Mouse (Mus musculus) E14TG2a.4 (cell line): Measurements from ENCODE around the gene Ptprm.

ENCODE experiments used
- H3K27me3 ChIP-seq: 2 replicates; pipeline ENCODE4 v1.6.1; 2014; ENCODE audit warnings: low read length, control low read depth; ENCODE audit not compliant: insufficient read depth
- H3K36me3 ChIP-seq: 2 replicates; pipeline ENCODE4 v1.6.1; 2014; ENCODE audit warnings: low read length, control low read depth; ENCODE audit not compliant: insufficient read depth
- H3K4me1 ChIP-seq: replicated peaks from 2 replicates; pipeline ENCODE4 v1.6.1; 2014; ENCODE audit warnings: low read depth, low read length, control low read depth
- H3K4me3 ChIP-seq: replicated peaks from 2 replicates; pipeline ENCODE4 v1.5.1; 2014; ENCODE audit warnings: mild to moderate bottlenecking, low read length
- H3K9me3 ChIP-seq: 2 replicates; pipeline ENCODE4 v1.6.1; 2014; ENCODE audit warnings: low read length, control low read depth
- CTCF ChIP-seq: conservative IDR thresholded peaks from 2 replicates; pipeline ENCODE4 v1.5.1; 2014; ENCODE audit warnings: low read length
- NANOG ChIP-seq: IDR thresholded peaks from 2 replicates; pipeline ENCODE4 v1.6.1; 2014; ENCODE audit warnings: borderline replicate concordance, low read length, mixed read lengths
- POU5F1 ChIP-seq: IDR thresholded peaks from 2 replicates; pipeline ENCODE4 v1.6.1; 2014; ENCODE audit warnings: low read length, borderline replicate concordance

The Ptprm gene

GRCm38 (mm10) chr17:67303326-67304099, 50.7 kb downstream of the Ptprm start:
- H3K27me3 ChIP-seq = no peaks in the 10 kb centered on the region
- TF ChIP-seq POU5F1 = no peak
- TF ChIP-seq NANOG = 0 out of 2 replicates have a peak, but pooled peaks have one; percentile 9
- H3K9me3 ChIP-seq = no peaks in the 10 kb centered on the region
- H3K4me3 ChIP-seq = no peak overlapping the region
- no peaks in the 10 kb centered on the region for H3K36me3 ChIP-seq
- H3K4me1 ChIP-seq = peaks cover 3% of the 10 kb centered on the region; the same call in 1 of the 2 replicates

GRCm38 (mm10) chr17:67302569-67302968, 51.7 kb downstream of the Ptprm start:
- TF ChIP-seq CTCF = no peak
- no peak for TF ChIP-seq NANOG
- TF ChIP-seq POU5F1 = no peak
- no peaks in the 10 kb centered on the region for H3K27me3 ChIP-seq

GRCm38 (mm10) chr17:67302074-67302473, 52.2 kb downstream of the Ptprm start:
- no peaks in the 10 kb centered on the region for H3K9me3 ChIP-seq

More at GRCm38 (mm10) chr17:67302569-67302968, 51.7 kb downstream of the Ptprm start:
- no peak overlapping the region for H3K4me3 ChIP-seq
- peaks cover 3% of the 10 kb centered on the region; the same call in 1 of the 2 replicates for H3K4me1 ChIP-seq
- no peaks in the 10 kb centered on the region for H3K36me3 ChIP-seq
- no peaks in the 10 kb centered on the region for H3K9me3 ChIP-seq

GRCm38 (mm10) chr17:67301367-67301766, 52.9 kb downstream of the Ptprm start:
- Histone ChIP-seq H3K9me3 (no peaks in the 10 kb centered on the region), H3K4me3 (no peak overlapping the region), H3K36me3 (no peaks in the 10 kb centered on the region), H3K27me3 (no peaks in the 10 kb centered on the region), H3K4me1 (peaks cover 3% of the 10 kb centered on the region; the same call in 1 of the 2 replicates)
- no peak for TF ChIP-seq POU5F1
- no peak for TF ChIP-seq NANOG
- TF ChIP-seq CTCF = no peak

More at GRCm38 (mm10) chr17:67302074-67302473, 52.2 kb downstream of the Ptprm start:
- no peak overlapping the region for H3K4me3 ChIP-seq
- no peaks in the 10 kb centered on the region for H3K27me3 ChIP-seq
- H3K4me1 ChIP-seq = peaks cover 3% of the 10 kb centered on the region; the same call in 1 of the 2 replicates
- H3K36me3 ChIP-seq = no peaks in the 10 kb centered on the region
- TF ChIP-seq POU5F1 (no peak), CTCF (no peak), NANOG (no peak)

GRCm38 (mm10) chr17:67298269-67298798, 55.9 kb downstream of the Ptprm start:
- Histone ChIP-seq H3K9me3 (no peaks in the 10 kb centered on the region), H3K27me3 (no peaks in the 10 kb centered on the region), H3K4me3 (no peak overlapping the region), H3K4me1 (no peaks in the 10 kb centered on the region), H3K36me3 (no peaks in the 10 kb centered on the region)
- TF ChIP-seq POU5F1 (no peak), NANOG (no peak), CTCF (no peak)

GRCm38 (mm10) chr17:67296604-67297595, 57.4 kb downstream of the Ptprm start:
- Histone ChIP-seq H3K4me1 (no peaks in the 10 kb centered on the region), H3K4me3 (no peak overlapping the region), H3K36me3 (no peaks in the 10 kb centered on the region), H3K9me3 (no peaks in the 10 kb centered on the region), H3K27me3 (no peaks in the 10 kb centered on the region)
- TF ChIP-seq NANOG = no peak
- no peak for TF ChIP-seq POU5F1
- TF ChIP-seq CTCF = no peak

GRCm38 (mm10) chr17:67290662-67291240, 63.5 kb downstream of the Ptprm start:
- H3K9me3 ChIP-seq = no peaks in the 10 kb centered on the region
- H3K27me3 ChIP-seq = peaks cover 5% of the 10 kb centered on the region; the same call in 1 of the 2 replicates
- no peak overlapping the region for H3K4me3 ChIP-seq
- TF ChIP-seq NANOG (no peak), CTCF (no peak), POU5F1 (no peak)
- H3K36me3 ChIP-seq = no peaks in the 10 kb centered on the region
- 0 out of 2 replicates have a peak, but pooled peaks cover 4% of the 10 kb centered on the region for H3K4me1 ChIP-seq
